Mouse (Mus musculus) midbrain, embryonic 15.5 days (tissue): ENCODE results near the gene Fam184b. TPM values are rescaled to one million over a fixed set of nuclear protein-coding genes. Genes with fewer than 3 reads are reported as not detected.

Source experiments
- polyA plus RNA-seq: library from polyadenylated mRNA; unstranded; fragments of >200 nt; fragmentation: Nextera tagmentation; extraction: Ambion mirVana; gene quantifications from 2 replicates; pipeline ENCODE4 v1.2.1, GENCODE M21; 2015

Gene Fam184b
- polyA plus RNA-seq, 1 experiment from 2014 or later: 6.1 TPM

Other genes starting within 250 kb of the Fam184b start
- gene Qdpr, start 189.4 kb downstream of the Fam184b start, polyA plus RNA-seq: 110 and 132 TPM in 2 replicates
- 0.18 and 0.50 TPM in 2 replicates for gene Clrn2, start 185.9 kb downstream of the Fam184b start, polyA plus RNA-seq
- gene Lap3, start 146.2 kb downstream of the Fam184b start, polyA plus RNA-seq: 28.7 and 29.9 TPM in 2 replicates
- 251 and 261 TPM in 2 replicates for gene Med28, start 119.4 kb downstream of the Fam184b start, polyA plus RNA-seq
- gene Ncapg, start 30.3 kb upstream of the Fam184b start, polyA plus RNA-seq: 6.8 and 7.4 TPM in 2 replicates
- gene Lcorl, start 218.0 kb upstream of the Fam184b start, polyA plus RNA-seq: 60.5 and 67.6 TPM in 2 replicates